Mouse (Mus musculus): Measurements from ENCODE around the gene Rnf213. TPM values are rescaled to one million over a fixed set of nuclear protein-coding genes. Genes with fewer than 3 reads are reported as not detected.
A peak's percentile ranks its signal among the peaks of the same experiment; 100 is the strongest.

Gene Rnf213
- polyA plus RNA-seq, 1 experiment from 2014 or later, result 1.0 TPM

- Histone ChIP-seq H3K36me3 (ENCODE audit: control insufficient read depth, insufficient read depth, low read length) (no peaks in the 10 kb centered on the region), H3K4me1 (ENCODE audit: control insufficient read depth, insufficient read depth, low read depth, low read length) (peaks cover 9% of the 10 kb centered on the region), H3K4me2 (ENCODE audit: low read length) (peak overlapping the region; percentile 76), H3K27ac (ENCODE audit: low read depth, low read length) (no peak overlapping the region), H3K9ac (ENCODE audit: low read depth, low read length) (peak overlapping the region; percentile 30), H3K9me3 (ENCODE audit: control insufficient read depth, low read length) (no peaks in the 10 kb centered on the region), H3K4me3 (ENCODE audit: low read length) (peak overlapping the region; percentile 40), H3K27me3 (replicated peaks; ENCODE audit: control insufficient read depth, insufficient read depth, low read length) (no peaks in the 10 kb centered on the region)
- no peak for ATAC-seq
- WGBS, result 84% methylated on average over 5 of the region's 5 CpGs
Observed at GRCm38 (mm10) chr11:119427986-119428385, 35.1 kb downstream of the Rnf213 start.

- WGBS, result under 1% methylated on average over 29 of the region's 35 CpGs
Observed at GRCm38 (mm10) chr11:119428649-119429136, 35.8 kb downstream of the Rnf213 start.

GRCm38 (mm10) chr11:119431516-119431915, 38.6 kb downstream of the Rnf213 start:
- Histone ChIP-seq H3K36me3 (ENCODE audit: control insufficient read depth, insufficient read depth, low read length) (no peaks in the 10 kb centered on the region), H3K4me1 (ENCODE audit: control insufficient read depth, insufficient read depth, low read depth, low read length) (peaks cover 9% of the 10 kb centered on the region), H3K9ac (ENCODE audit: low read depth, low read length) (no peak overlapping the region), H3K27me3 (replicated peaks; ENCODE audit: control insufficient read depth, insufficient read depth, low read length) (no peaks in the 10 kb centered on the region), H3K4me2 (ENCODE audit: low read length) (no peak overlapping the region), H3K9me3 (ENCODE audit: control insufficient read depth, low read length) (no peaks in the 10 kb centered on the region), H3K4me3 (ENCODE audit: low read length) (no peak overlapping the region), H3K27ac (ENCODE audit: low read depth, low read length) (no peak overlapping the region)
- no peak for ATAC-seq
- WGBS, result 84% methylated on average over 12 of the region's 12 CpGs

More at GRCm38 (mm10) chr11:119428649-119429136, 35.8 kb downstream of the Rnf213 start:
- no peak for ATAC-seq
- Histone ChIP-seq H3K27ac (ENCODE audit: low read depth, low read length) (no peak overlapping the region), H3K36me3 (ENCODE audit: control insufficient read depth, insufficient read depth, low read length) (no peaks in the 10 kb centered on the region), H3K27me3 (replicated peaks; ENCODE audit: control insufficient read depth, insufficient read depth, low read length) (no peaks in the 10 kb centered on the region), H3K4me1 (ENCODE audit: control insufficient read depth, insufficient read depth, low read depth, low read length) (peaks cover 9% of the 10 kb centered on the region), H3K9ac (ENCODE audit: low read depth, low read length) (peak overlapping the region; percentile 30), H3K9me3 (ENCODE audit: control insufficient read depth, low read length) (no peaks in the 10 kb centered on the region), H3K4me3 (ENCODE audit: low read length) (peak overlapping the region; percentile 40), H3K4me2 (ENCODE audit: low read length) (peak overlapping the region; percentile 76)

GRCm38 (mm10) chr11:119432706-119433105, 39.8 kb downstream of the Rnf213 start:
- WGBS, result 71% methylated on average over 7 of the region's 7 CpGs
- H3K4me2 ChIP-seq (ENCODE audit: low read length), result no peak overlapping the region
- no peaks in the 10 kb centered on the region for H3K9me3 ChIP-seq (ENCODE audit: control insufficient read depth, low read length)
- H3K4me1 ChIP-seq (ENCODE audit: control insufficient read depth, insufficient read depth, low read depth, low read length), result peaks cover 8% of the 10 kb centered on the region
- no peak overlapping the region for H3K4me3 ChIP-seq (ENCODE audit: low read length)
- no peak overlapping the region for H3K9ac ChIP-seq (ENCODE audit: low read depth, low read length)
- no peaks in the 10 kb centered on the region for H3K36me3 ChIP-seq (ENCODE audit: control insufficient read depth, insufficient read depth, low read length)
- H3K27me3 ChIP-seq (replicated peaks; ENCODE audit: control insufficient read depth, insufficient read depth, low read length), result no peaks in the 10 kb centered on the region
- no peak overlapping the region for H3K27ac ChIP-seq (ENCODE audit: low read depth, low read length)
- no peak for ATAC-seq

GRCm38 (mm10) chr11:119434316-119434715, 41.4 kb downstream of the Rnf213 start:
- Histone ChIP-seq H3K4me3 (ENCODE audit: low read length) (no peak overlapping the region), H3K9me3 (ENCODE audit: control insufficient read depth, low read length) (no peaks in the 10 kb centered on the region), H3K27me3 (replicated peaks; ENCODE audit: control insufficient read depth, insufficient read depth, low read length) (no peaks in the 10 kb centered on the region), H3K36me3 (ENCODE audit: control insufficient read depth, insufficient read depth, low read length) (no peaks in the 10 kb centered on the region), H3K9ac (ENCODE audit: low read depth, low read length) (no peak overlapping the region), H3K27ac (ENCODE audit: low read depth, low read length) (no peak overlapping the region), H3K4me1 (ENCODE audit: control insufficient read depth, insufficient read depth, low read depth, low read length) (no peaks in the 10 kb centered on the region), H3K4me2 (ENCODE audit: low read length) (no peak overlapping the region)
- 80% methylated on average over 4 of the region's 4 CpGs for WGBS
- ATAC-seq, result no peak

- H3K27me3 ChIP-seq (replicated peaks; ENCODE audit: control insufficient read depth, insufficient read depth, low read length), result no peaks in the 10 kb centered on the region
- H3K27ac ChIP-seq (ENCODE audit: low read depth, low read length), result no peak overlapping the region
- no peaks in the 10 kb centered on the region for H3K9me3 ChIP-seq (ENCODE audit: control insufficient read depth, low read length)
- no peaks in the 10 kb centered on the region for H3K4me1 ChIP-seq (ENCODE audit: control insufficient read depth, insufficient read depth, low read depth, low read length)
- H3K9ac ChIP-seq (ENCODE audit: low read depth, low read length), result no peak overlapping the region
- 78% methylated on average over 19 of the region's 19 CpGs for WGBS
- no peaks in the 10 kb centered on the region for H3K36me3 ChIP-seq (ENCODE audit: control insufficient read depth, insufficient read depth, low read length)
- no peak overlapping the region for H3K4me2 ChIP-seq (ENCODE audit: low read length)
- no peak for ATAC-seq
- H3K4me3 ChIP-seq (ENCODE audit: low read length), result no peak overlapping the region
Observed at GRCm38 (mm10) chr11:119435880-119436872, 43.3 kb downstream of the Rnf213 start.

- no peak overlapping the region for H3K9ac ChIP-seq (ENCODE audit: low read depth, low read length)
Observed at GRCm38 (mm10) chr11:119438776-119439175, 45.9 kb downstream of the Rnf213 start.

GRCm38 (mm10) chr11:119442199-119442598, 49.3 kb downstream of the Rnf213 start:
- no peak overlapping the region for H3K4me2 ChIP-seq (ENCODE audit: low read length)
- H3K9me3 ChIP-seq (ENCODE audit: control insufficient read depth, low read length), result no peaks in the 10 kb centered on the region
- no peak overlapping the region for H3K9ac ChIP-seq (ENCODE audit: low read depth, low read length)
- no peaks in the 10 kb centered on the region for H3K36me3 ChIP-seq (ENCODE audit: control insufficient read depth, insufficient read depth, low read length)
- no peaks in the 10 kb centered on the region for H3K4me1 ChIP-seq (ENCODE audit: control insufficient read depth, insufficient read depth, low read depth, low read length)
- H3K4me3 ChIP-seq (ENCODE audit: low read length), result no peak overlapping the region
- no peaks in the 10 kb centered on the region for H3K27me3 ChIP-seq (replicated peaks; ENCODE audit: control insufficient read depth, insufficient read depth, low read length)
- H3K27ac ChIP-seq (ENCODE audit: low read depth, low read length), result no peak overlapping the region
- 91% methylated on average over 8 of the region's 8 CpGs for WGBS
- no peak for ATAC-seq

More at GRCm38 (mm10) chr11:119438776-119439175, 45.9 kb downstream of the Rnf213 start:
- WGBS, result 91% methylated on average over 8 of the region's 8 CpGs
- no peaks in the 10 kb centered on the region for H3K9me3 ChIP-seq (ENCODE audit: control insufficient read depth, low read length)
- no peak for ATAC-seq
- H3K27ac ChIP-seq (ENCODE audit: low read depth, low read length), result no peak overlapping the region
- H3K4me2 ChIP-seq (ENCODE audit: low read length), result no peak overlapping the region
- no peaks in the 10 kb centered on the region for H3K4me1 ChIP-seq (ENCODE audit: control insufficient read depth, insufficient read depth, low read depth, low read length)
- no peaks in the 10 kb centered on the region for H3K27me3 ChIP-seq (replicated peaks; ENCODE audit: control insufficient read depth, insufficient read depth, low read length)
- H3K4me3 ChIP-seq (ENCODE audit: low read length), result no peak overlapping the region
- H3K36me3 ChIP-seq (ENCODE audit: control insufficient read depth, insufficient read depth, low read length), result no peaks in the 10 kb centered on the region

GRCm38 (mm10) chr11:119443442-119443841, 50.5 kb downstream of the Rnf213 start:
- WGBS, result 94% methylated on average over 9 of the region's 9 CpGs
- Histone ChIP-seq H3K4me2 (ENCODE audit: low read length) (no peak overlapping the region), H3K4me1 (ENCODE audit: control insufficient read depth, insufficient read depth, low read depth, low read length) (no peaks in the 10 kb centered on the region), H3K36me3 (ENCODE audit: control insufficient read depth, insufficient read depth, low read length) (no peaks in the 10 kb centered on the region), H3K9ac (ENCODE audit: low read depth, low read length) (no peak overlapping the region), H3K27ac (ENCODE audit: low read depth, low read length) (no peak overlapping the region), H3K4me3 (ENCODE audit: low read length) (no peak overlapping the region), H3K9me3 (ENCODE audit: control insufficient read depth, low read length) (no peaks in the 10 kb centered on the region), H3K27me3 (replicated peaks; ENCODE audit: control insufficient read depth, insufficient read depth, low read length) (no peaks in the 10 kb centered on the region)
- no peak for ATAC-seq
